Mouse (Mus musculus): ENCODE results near the gene Nlrc5.

- no peak for TF ChIP-seq CHD2 (IDR thresholded peaks at IDR 0.05; ENCODE audit: low read length)
- no peak for TF ChIP-seq E2F4 (IDR thresholded peaks at IDR 0.05; ENCODE audit: borderline replicate concordance, low read depth, low read length)
- no peak for TF ChIP-seq USF2 (IDR thresholded peaks at IDR 0.05; ENCODE audit: borderline replicate concordance in 1 of 2, insufficient read depth in 1 of 2, low read depth in 1 of 2, low read length in 2 of 2)
- no peak for TF ChIP-seq MYC (IDR thresholded peaks at IDR 0.05; ENCODE audit: low read depth, low read length)
- no peak for TF ChIP-seq GATA1 (IDR thresholded peaks at IDR 0.05; ENCODE audit: low read depth, low read length)
- no peak for TF ChIP-seq EP300 (IDR thresholded peaks at IDR 0.05; ENCODE audit: low read depth in 1 of 2, low read length in 2 of 2)
- no peak for TF ChIP-seq MAX (IDR thresholded peaks at IDR 0.05; ENCODE audit: low read length)
- TF ChIP-seq TCF12 (IDR thresholded peaks at IDR 0.05; ENCODE audit: low read depth, low read length): no peak
- no peak for TF ChIP-seq KAT2A (conservative IDR thresholded peaks at IDR 0.05; ENCODE audit: low read depth, low read length)
- TF ChIP-seq NRF1 (IDR thresholded peaks at IDR 0.05; ENCODE audit: insufficient read depth, low read depth, low read length, poor library complexity, severe bottlenecking): no peak
- no peak for TF ChIP-seq ELF1 (IDR thresholded peaks at IDR 0.05; ENCODE audit: low read depth, low read length)
- no peak for TF ChIP-seq CTCF (IDR thresholded peaks at IDR 0.05 in 2 of 3, conservative IDR thresholded peaks at IDR 0.05 in 1 of 3; ENCODE audit: control insufficient read depth in 1 of 3, insufficient read depth in 1 of 3, low read depth in 2 of 3, low read length in 3 of 3, poor library complexity in 1 of 3, severe bottlenecking in 1 of 3)
- no peak for TF ChIP-seq RAD21 (IDR thresholded peaks at IDR 0.05; ENCODE audit: low read depth, low read length)
- TF ChIP-seq POLR2AphosphoS2 (IDR thresholded peaks at IDR 0.05; ENCODE audit: low read length): no peak
Measured at GRCm38 (mm10) chr8:94537456-94537855, 103.3 kb downstream of the Nlrc5 start.
